Mouse (Mus musculus): ENCODE results near the gene Crcp. TPM values are rescaled to one million over a fixed set of nuclear protein-coding genes. Genes with fewer than 3 reads are reported as not detected.
A peak's percentile ranks its signal among the peaks of the same experiment; 100 is the strongest.

The Crcp gene
- polyA plus RNA-seq, 1 experiment from 2014 or later = 53.3 TPM

DNA sequence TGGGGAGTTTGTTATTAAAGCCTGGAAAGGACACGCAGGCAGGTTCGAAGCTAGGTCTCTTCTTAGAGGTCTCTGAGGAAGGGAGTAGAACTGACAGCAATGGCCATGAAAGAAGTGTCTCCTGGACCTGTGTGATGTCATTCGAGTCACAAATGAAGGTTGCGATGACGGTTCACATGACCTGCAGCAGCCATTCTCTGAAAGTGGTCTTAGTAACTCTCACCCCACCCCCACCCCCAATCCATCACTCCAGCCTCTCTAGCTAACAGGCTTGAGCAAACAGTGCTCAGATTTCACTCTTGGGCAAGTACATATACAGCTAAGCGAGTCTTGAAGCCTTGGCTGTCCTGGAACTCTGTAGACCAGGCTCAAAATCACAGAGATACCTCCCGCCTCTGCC is 25.9 kb upstream of the Crcp start:
- H3K27ac ChIP-seq = no peak overlapping the region
- no peak for ATAC-seq (ENCODE audit: low FRiP score)
- 63% methylated on average over 7 of the region's 7 CpGs for WGBS
- H3K36me3 ChIP-seq = 0 out of 2 replicates have a peak, but pooled peaks cover 3% of the 10 kb centered on the region
- 0 out of 2 replicates have a peak overlapping the region, but pooled peaks have one; percentile 55 for H3K4me3 ChIP-seq
- H3K4me1 ChIP-seq = peaks cover 11% of the 10 kb centered on the region
- H3K9ac ChIP-seq = 0 out of 2 replicates have a peak overlapping the region, but pooled peaks have one; percentile 65
- peaks cover 13% of the 10 kb centered on the region for H3K9me3 ChIP-seq (replicated peaks)
- H3K27me3 ChIP-seq = no peaks in the 10 kb centered on the region
- H3K4me2 ChIP-seq (replicated peaks) = peak overlapping the region; percentile 68

DNA sequence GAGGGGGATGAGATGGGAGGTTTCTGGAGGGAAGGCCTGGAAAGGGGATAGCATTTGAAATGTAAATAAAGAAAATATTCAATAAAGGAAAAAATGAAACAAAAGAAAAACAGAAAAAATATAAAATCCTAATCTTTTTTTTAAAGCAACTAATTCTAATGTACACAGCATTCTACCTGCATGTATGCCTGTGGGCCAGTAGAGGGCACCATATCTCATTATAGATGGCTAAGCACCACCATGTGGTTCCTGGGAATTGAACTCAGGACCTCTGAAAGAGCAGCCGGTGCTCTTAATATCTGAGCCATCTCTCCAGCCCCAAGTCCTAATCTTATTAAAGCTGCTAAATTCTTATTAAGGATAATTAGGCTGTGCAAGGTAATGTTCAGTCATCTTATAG is 21.7 kb upstream of the Crcp start:
- Histone ChIP-seq H3K27me3 (no peaks in the 10 kb centered on the region), H3K9me3 (replicated peaks) (peaks cover 24% of the 10 kb centered on the region), H3K27ac (no peak overlapping the region), H3K4me2 (replicated peaks) (no peak overlapping the region), H3K36me3 (peaks cover 18% of the 10 kb centered on the region), H3K9ac (no peak overlapping the region), H3K4me3 (no peak overlapping the region), H3K4me1 (peaks cover 5% of the 10 kb centered on the region; the same call in 1 of the 2 replicates)
- ATAC-seq (ENCODE audit: low FRiP score) = no peak
- 84% methylated on average over 1 of the region's 1 CpGs for WGBS

DNA sequence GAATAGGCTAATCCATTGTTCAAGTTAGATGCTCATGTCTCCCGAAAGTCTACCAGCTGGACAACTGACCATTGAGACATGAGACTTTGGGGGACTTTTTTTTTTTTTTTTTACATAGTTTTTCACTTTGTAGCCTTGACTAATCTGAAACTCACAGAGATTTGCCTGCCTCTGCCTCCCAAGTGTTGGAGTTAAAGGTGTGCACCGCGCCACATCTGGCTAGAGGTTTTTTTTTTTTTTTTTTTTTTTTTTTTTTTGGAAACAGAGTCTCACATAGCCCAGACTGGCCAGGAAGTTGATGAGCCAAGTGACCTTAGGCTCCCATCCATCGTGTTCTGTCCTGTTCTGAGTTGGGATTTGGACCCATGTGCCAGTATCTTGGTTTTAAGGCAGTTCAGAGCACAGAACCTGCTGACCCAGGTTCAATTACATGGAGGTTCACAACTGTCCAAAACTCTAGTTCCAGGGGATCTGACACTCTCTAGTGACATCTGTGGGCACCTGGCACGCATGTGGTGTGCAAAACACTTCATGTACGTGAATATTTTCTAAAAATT is 21.0 kb upstream of the Crcp start:
- Histone ChIP-seq H3K4me3 (no peak overlapping the region), H3K9ac (no peak overlapping the region), H3K27ac (no peak overlapping the region), H3K4me2 (replicated peaks) (no peak overlapping the region), H3K4me1 (0 out of 2 replicates have a peak, but pooled peaks cover under 1% of the 10 kb centered on the region), H3K27me3 (no peaks in the 10 kb centered on the region), H3K36me3 (peaks cover 18% of the 10 kb centered on the region), H3K9me3 (replicated peaks) (peaks cover 24% of the 10 kb centered on the region)
- no peak for ATAC-seq (ENCODE audit: low FRiP score)
- 79% methylated on average over 6 of the region's 6 CpGs for WGBS

DNA sequence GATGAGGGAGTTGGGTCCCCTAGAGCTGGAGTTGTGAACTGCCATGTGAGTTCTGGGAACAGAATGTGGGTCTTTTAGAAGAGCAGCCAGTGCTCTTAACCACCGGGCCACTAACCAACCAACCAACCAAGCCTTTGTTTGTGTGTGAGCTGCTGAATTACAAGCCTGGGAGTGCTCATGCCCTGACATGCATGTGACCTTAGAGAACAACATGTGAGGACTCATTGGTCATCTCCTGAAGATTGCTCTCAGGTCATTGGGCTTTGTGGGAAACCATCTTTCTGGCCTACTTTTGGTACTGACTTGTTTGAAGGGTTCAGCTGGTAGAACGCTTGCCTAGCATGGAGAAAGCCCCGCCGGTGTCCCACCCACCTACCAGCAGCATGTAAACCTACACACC is 19.3 kb upstream of the Crcp start:
- ATAC-seq (ENCODE audit: low FRiP score) = no peak
- Histone ChIP-seq H3K4me3 (no peak overlapping the region), H3K9ac (no peak overlapping the region), H3K4me2 (replicated peaks) (no peak overlapping the region), H3K36me3 (peaks cover 21% of the 10 kb centered on the region), H3K9me3 (replicated peaks) (peaks cover 21% of the 10 kb centered on the region), H3K27me3 (no peaks in the 10 kb centered on the region), H3K27ac (no peak overlapping the region), H3K4me1 (no peaks in the 10 kb centered on the region)
- 96% methylated on average over 4 of the region's 4 CpGs for WGBS

DNA sequence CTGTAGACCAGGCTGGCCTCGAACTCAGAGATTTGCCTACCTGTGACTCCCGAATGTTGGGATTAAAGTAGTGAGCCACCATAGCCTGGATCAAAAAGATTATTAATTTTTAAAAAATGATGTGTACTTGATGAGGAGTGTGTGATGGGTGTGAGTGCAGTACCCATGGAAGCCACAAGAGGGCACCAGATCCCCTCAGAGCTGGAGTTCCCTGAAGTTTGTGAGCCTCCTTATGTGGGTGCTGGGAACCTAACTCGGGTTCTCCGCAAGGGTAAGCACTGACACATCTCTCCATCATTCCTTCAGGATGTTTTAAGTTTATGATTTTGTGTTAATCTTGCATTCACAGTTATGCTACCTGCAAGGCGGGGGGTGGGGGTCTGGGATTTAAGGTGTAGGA is 18.1 kb upstream of the Crcp start:
- 96% methylated on average over 5 of the region's 5 CpGs for WGBS
- no peaks in the 10 kb centered on the region for H3K27me3 ChIP-seq
- H3K9ac ChIP-seq = no peak overlapping the region
- no peak for ATAC-seq (ENCODE audit: low FRiP score)
- peaks cover 27% of the 10 kb centered on the region for H3K36me3 ChIP-seq
- no peaks in the 10 kb centered on the region for H3K4me1 ChIP-seq
- H3K4me3 ChIP-seq = no peak overlapping the region
- peaks cover 11% of the 10 kb centered on the region for H3K9me3 ChIP-seq (replicated peaks)
- no peak overlapping the region for H3K27ac ChIP-seq
- H3K4me2 ChIP-seq (replicated peaks) = no peak overlapping the region

DNA sequence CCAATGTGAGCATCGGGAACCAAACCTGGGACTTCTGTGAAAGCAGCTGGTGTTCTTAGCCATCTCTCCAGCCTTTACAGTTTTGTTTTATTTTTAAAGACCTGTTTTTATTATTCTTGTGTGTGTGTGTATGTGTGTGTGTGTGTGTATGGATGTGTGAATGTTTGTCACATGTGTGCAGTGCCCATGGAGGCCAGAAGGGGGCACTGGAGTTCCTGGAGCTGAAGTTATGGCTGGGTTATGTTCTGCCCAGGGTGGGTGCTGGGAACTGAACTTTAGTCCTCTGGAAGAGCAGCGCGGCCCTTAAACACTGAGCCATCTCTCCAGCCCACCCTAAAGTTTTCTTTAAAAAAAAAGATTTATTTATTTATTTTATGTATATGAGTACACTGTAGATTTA is 14.0 kb upstream of the Crcp start:
- Histone ChIP-seq H3K4me1 (no peaks in the 10 kb centered on the region), H3K9ac (no peak overlapping the region), H3K27me3 (no peaks in the 10 kb centered on the region), H3K4me2 (replicated peaks) (no peak overlapping the region), H3K36me3 (peaks cover 26% of the 10 kb centered on the region), H3K27ac (no peak overlapping the region), H3K9me3 (replicated peaks) (peaks cover 11% of the 10 kb centered on the region), H3K4me3 (no peak overlapping the region)
- no peak for ATAC-seq (ENCODE audit: low FRiP score)
- WGBS = 98% methylated on average over 3 of the region's 3 CpGs

DNA sequence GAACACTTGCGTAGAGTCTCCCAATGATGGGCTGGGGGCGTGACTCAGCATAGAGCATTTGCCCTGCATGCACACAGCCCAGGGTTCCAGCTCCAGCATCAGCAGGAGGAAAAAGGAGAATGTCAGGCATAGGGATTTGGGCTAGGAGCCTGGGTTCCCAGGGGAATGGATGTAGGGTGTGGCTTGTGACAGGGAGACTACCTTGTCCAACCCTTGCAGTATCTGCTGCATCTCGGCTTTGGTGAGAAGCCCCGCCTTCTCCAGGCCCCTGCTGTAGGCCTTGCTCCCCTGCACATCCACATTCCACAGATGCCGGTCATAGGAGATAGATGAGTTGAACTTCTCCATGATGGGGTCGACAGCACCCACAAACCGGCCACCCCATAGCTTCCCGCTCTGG is 9.6 kb upstream of the Crcp start:
- peaks cover 8% of the 10 kb centered on the region for H3K36me3 ChIP-seq
- peaks cover 13% of the 10 kb centered on the region; the same call in 1 of the 2 replicates for H3K4me1 ChIP-seq
- H3K9ac ChIP-seq = no peak overlapping the region
- no peaks in the 10 kb centered on the region for H3K9me3 ChIP-seq (replicated peaks)
- ATAC-seq (ENCODE audit: low FRiP score) = no peak
- no peaks in the 10 kb centered on the region for H3K27me3 ChIP-seq
- no peak overlapping the region for H3K4me3 ChIP-seq
- whole genome bisulfite sequencing = 73% methylated on average over 8 of the region's 8 CpGs
- no peak overlapping the region for H3K4me2 ChIP-seq (replicated peaks)
- H3K27ac ChIP-seq = no peak overlapping the region

DNA sequence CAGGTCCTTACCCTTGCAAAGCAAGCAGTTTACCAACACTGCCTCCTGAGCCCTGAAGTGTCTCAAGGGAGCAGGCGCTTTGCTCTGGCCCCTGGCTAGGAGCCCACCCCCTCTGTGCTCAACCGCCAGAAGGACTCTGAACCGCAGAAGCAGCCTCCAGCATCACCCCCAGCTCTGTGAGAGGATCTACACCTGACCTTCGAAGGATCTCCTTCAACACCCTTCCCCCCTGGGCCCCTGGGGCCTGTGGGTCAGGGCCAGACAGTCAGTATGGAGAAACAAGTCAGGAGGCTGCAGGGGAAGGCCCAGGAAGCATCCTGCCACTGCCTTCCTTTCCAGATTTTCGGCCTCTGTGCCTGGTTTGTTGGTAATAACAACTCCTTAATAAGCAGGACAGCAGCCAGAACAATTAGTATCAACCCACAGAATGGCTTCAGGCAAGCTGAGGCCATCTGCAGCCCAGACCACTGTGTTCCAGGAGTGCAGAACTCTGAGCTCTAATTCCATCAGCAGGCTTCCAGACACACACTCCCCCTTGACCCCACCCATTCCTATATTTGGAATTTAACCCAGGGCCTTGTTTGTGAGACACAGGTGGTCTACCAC is 7.6 kb upstream of the Crcp start:
- H3K36me3 ChIP-seq = no peaks in the 10 kb centered on the region
- H3K9me3 ChIP-seq (replicated peaks) = no peaks in the 10 kb centered on the region
- ATAC-seq (ENCODE audit: low FRiP score) = no peak
- no peak overlapping the region for H3K27ac ChIP-seq
- peaks cover 14% of the 10 kb centered on the region; the same call in 1 of the 2 replicates for H3K4me1 ChIP-seq
- no peak overlapping the region; the same call in 1 of the 2 replicates for H3K9ac ChIP-seq
- 66% methylated on average over 5 of the region's 5 CpGs for WGBS
- H3K27me3 ChIP-seq = no peaks in the 10 kb centered on the region
- H3K4me2 ChIP-seq (replicated peaks) = no peak overlapping the region
- H3K4me3 ChIP-seq = no peak overlapping the region

DNA sequence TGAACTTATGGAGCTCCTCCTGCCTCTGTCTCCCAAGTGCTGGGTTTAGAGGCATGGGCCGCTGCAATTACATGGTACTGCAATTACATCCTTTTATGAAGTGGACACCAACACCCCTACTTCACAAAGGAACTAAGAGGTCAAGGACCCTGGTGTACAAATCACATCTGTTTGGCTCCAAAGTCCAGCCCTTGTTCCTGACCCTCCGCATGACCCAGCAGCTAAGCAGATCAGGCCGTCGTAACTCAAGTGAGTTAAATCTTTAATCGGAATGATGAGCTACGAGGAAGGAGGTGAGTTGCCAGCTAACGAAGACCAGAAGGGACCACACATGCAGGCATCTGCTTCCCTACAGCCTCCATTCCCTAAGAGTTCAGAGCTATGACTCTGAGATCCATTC is 6.7 kb upstream of the Crcp start:
- WGBS = 81% methylated on average over 7 of the region's 7 CpGs
- no peaks in the 10 kb centered on the region for H3K9me3 ChIP-seq (replicated peaks)
- peaks cover 14% of the 10 kb centered on the region; the same call in 1 of the 2 replicates for H3K4me1 ChIP-seq
- H3K4me3 ChIP-seq = no peak overlapping the region
- ATAC-seq (ENCODE audit: low FRiP score) = no peak
- no peaks in the 10 kb centered on the region for H3K27me3 ChIP-seq
- no peak overlapping the region for H3K9ac ChIP-seq
- no peak overlapping the region for H3K4me2 ChIP-seq (replicated peaks)
- H3K27ac ChIP-seq = no peak overlapping the region
- H3K36me3 ChIP-seq = no peaks in the 10 kb centered on the region

DNA sequence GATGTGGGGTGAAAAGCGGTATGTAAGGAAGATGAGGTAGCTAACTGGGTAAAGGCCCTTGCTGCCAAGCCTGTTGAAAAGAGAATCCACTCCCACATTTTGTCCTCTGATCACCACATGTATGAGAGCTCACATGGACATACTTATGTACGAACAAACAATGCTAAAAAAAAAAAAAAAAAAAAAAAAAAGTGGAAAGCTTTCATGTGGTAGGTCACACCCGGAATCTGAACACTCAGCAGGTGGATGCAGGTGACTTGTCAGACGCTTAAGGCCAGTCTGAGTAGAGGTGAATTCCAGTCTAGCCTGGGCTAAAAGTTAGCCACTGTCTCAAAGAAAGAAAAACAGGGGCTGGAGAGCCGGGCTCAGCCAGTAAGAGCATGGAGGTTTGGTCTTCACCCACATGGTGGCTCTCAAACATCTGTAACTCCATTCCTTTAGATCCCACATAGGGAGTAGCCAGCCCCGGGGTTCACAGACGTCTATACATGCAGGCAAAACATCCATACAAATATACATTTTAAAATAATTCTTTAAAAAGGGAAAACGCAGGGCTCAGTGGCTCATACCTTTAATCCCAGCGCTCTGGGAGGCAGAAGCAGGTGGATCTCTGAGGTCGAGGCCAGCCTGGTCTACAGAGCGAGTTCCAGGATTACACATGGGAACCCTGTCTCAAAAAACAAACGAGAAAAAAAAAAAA is 5.9 kb upstream of the Crcp start:
- peak overlapping the region; percentile 74 for H3K4me2 ChIP-seq (replicated peaks)
- no peaks in the 10 kb centered on the region for H3K27me3 ChIP-seq
- no peak overlapping the region for H3K4me3 ChIP-seq
- H3K9me3 ChIP-seq (replicated peaks) = no peaks in the 10 kb centered on the region
- no peak overlapping the region for H3K27ac ChIP-seq
- WGBS = 41% methylated on average over 12 of the region's 12 CpGs
- no peaks in the 10 kb centered on the region for H3K36me3 ChIP-seq
- peaks cover 14% of the 10 kb centered on the region; the same call in 1 of the 2 replicates for H3K4me1 ChIP-seq
- no peak for ATAC-seq (ENCODE audit: low FRiP score)
- no peak overlapping the region for H3K9ac ChIP-seq

DNA sequence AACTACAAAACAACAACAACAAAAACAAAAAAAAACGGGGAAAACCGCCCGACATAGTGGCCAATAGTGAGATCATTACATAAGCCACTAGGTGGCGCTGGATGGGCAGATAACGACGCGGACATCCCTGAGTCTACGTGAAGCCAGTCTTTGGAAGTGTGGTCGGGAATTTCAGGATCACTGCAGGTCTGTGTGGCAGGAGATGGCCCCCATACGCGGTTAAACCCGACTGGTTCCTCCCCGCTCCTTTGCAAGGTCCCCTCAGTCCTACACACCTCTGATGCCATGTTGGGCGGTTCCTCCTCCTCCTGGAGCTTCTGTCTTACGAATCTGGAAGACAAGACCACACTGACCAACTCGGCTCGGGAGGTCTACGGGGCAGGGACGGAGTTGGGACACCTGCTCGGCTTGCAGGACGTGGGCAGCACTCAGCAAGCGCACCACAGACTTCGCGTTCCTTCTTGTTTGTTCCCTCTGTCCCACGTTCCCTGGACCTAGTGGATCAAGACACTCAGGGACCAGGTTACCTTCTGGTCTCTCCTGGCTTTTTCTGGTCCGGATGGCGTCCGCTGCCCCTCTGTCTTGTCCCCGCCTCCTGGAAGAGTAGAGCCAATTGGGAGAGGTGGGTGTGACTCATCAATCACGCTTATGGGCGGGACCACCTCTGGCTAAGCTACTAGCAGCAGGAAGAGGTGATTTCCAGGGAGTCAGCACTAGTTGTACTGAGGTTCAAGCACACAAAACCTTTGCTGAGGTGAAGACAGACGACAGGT is 5.1 kb upstream of the Crcp start:
- WGBS = under 1% methylated on average over 32 of the region's 32 CpGs
- peak overlapping the region; percentile 58 for H3K9ac ChIP-seq
- H3K4me3 ChIP-seq = peak overlapping the region; percentile 52
- H3K9me3 ChIP-seq (replicated peaks) = no peaks in the 10 kb centered on the region
- peak overlapping the region; percentile 60; the same call in 1 of the 2 replicates for H3K27ac ChIP-seq
- peak; percentile 91 for ATAC-seq (ENCODE audit: low FRiP score)
- H3K4me2 ChIP-seq (replicated peaks) = peak overlapping the region; percentile 74
- no peaks in the 10 kb centered on the region for H3K36me3 ChIP-seq
- H3K4me1 ChIP-seq = peaks cover 14% of the 10 kb centered on the region; the same call in 1 of the 2 replicates
- no peaks in the 10 kb centered on the region for H3K27me3 ChIP-seq

DNA sequence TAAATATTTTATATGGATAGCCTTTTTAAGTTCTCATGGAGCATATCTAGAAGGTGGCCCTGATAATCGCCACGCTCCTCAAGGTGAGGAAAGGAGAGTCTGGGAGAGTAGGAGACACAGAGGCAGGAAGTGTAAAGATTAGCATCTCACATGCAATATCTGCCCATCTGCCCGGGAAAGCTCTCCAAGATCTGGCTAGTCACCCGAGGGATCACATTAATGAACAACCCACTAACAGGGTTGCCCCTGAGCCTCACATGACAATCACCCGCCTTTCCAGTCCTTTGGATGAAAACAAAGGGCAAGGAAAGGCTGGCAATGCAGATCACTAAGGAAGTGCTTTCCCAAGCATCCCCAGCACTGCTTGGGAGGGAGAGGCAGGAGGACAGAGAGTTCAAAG is 2.0 kb upstream of the Crcp start:
- Histone ChIP-seq H3K9me3 (replicated peaks) (no peaks in the 10 kb centered on the region), H3K27ac (no peak overlapping the region), H3K4me2 (replicated peaks) (no peak overlapping the region), H3K36me3 (no peaks in the 10 kb centered on the region), H3K4me3 (no peak overlapping the region), H3K9ac (no peak overlapping the region), H3K27me3 (no peaks in the 10 kb centered on the region), H3K4me1 (peaks cover 17% of the 10 kb centered on the region)
- WGBS = 67% methylated on average over 5 of the region's 5 CpGs
- no peak for ATAC-seq (ENCODE audit: low FRiP score)
